Mouse (Mus musculus): ENCODE measurements around the gene Tmem150c.

The Tmem150c gene

GRCm38 (mm10) chr5:100057461-100058209 lies 102.0 kb downstream of the Tmem150c start:
- DNase-seq (ENCODE audit: extremely low read depth, insufficient read length, low spot score), result no peak

GRCm38 (mm10) chr5:100055866-100056369 lies 103.7 kb downstream of the Tmem150c start:
- no peak for DNase-seq (ENCODE audit: extremely low read depth, insufficient read length, low spot score)

- DNase-seq (ENCODE audit: extremely low read depth, insufficient read length, low spot score), result no peak
These were observed 104.6 kb downstream of the Tmem150c start for GRCm38 (mm10) chr5:100054807-100055547.

GRCm38 (mm10) chr5:100052728-100053127 lies 106.9 kb downstream of the Tmem150c start:
- no peak for DNase-seq (ENCODE audit: extremely low read depth, insufficient read length, low spot score)

GRCm38 (mm10) chr5:100049904-100050303 lies 109.7 kb downstream of the Tmem150c start:
- no peak for DNase-seq (ENCODE audit: extremely low read depth, insufficient read length, low spot score)

- DNase-seq (ENCODE audit: extremely low read depth, insufficient read length, low spot score), result no peak
These were observed 111.7 kb downstream of the Tmem150c start for GRCm38 (mm10) chr5:100047871-100048270.

GRCm38 (mm10) chr5:100047143-100047640 lies 112.4 kb downstream of the Tmem150c start:
- no peak for DNase-seq (ENCODE audit: extremely low read depth, insufficient read length, low spot score)

GRCm38 (mm10) chr5:100046096-100046495 lies 113.5 kb downstream of the Tmem150c start:
- DNase-seq (ENCODE audit: extremely low read depth, insufficient read length, low spot score), result no peak

GRCm38 (mm10) chr5:100044621-100045020 lies 115.0 kb downstream of the Tmem150c start:
- no peak for DNase-seq (ENCODE audit: extremely low read depth, insufficient read length, low spot score)

- no peak for DNase-seq (ENCODE audit: extremely low read depth, insufficient read length, low spot score)
These were observed 115.6 kb downstream of the Tmem150c start for GRCm38 (mm10) chr5:100044030-100044429.

GRCm38 (mm10) chr5:100043361-100043760 lies 116.2 kb downstream of the Tmem150c start:
- no peak for DNase-seq (ENCODE audit: extremely low read depth, insufficient read length, low spot score)

GRCm38 (mm10) chr5:100042467-100042866 lies 117.1 kb downstream of the Tmem150c start:
- no peak for DNase-seq (ENCODE audit: extremely low read depth, insufficient read length, low spot score)

GRCm38 (mm10) chr5:100041272-100041671 lies 118.3 kb downstream of the Tmem150c start:
- DNase-seq (ENCODE audit: extremely low read depth, insufficient read length, low spot score), result no peak

- DNase-seq (ENCODE audit: extremely low read depth, insufficient read length, low spot score), result peak; percentile 65
These were observed 119.3 kb downstream of the Tmem150c start for GRCm38 (mm10) chr5:100040281-100040784.

- DNase-seq (ENCODE audit: extremely low read depth, insufficient read length, low spot score), result peak; percentile 94
These were observed 119.9 kb downstream of the Tmem150c start, which contains the start of the genes Hnrnpdl and Enoph1 for GRCm38 (mm10) chr5:100039602-100040142. Gene Hnrnpdl (minus strand): TSS chr5:100039664. Gene Enoph1 (plus strand): TSS chr5:100039985.

GRCm38 (mm10) chr5:100038714-100039601 lies 120.7 kb downstream of the Tmem150c start:
- peak; percentile 92 for DNase-seq (ENCODE audit: extremely low read depth, insufficient read length, low spot score)

GRCm38 (mm10) chr5:100037965-100038713 lies 121.5 kb downstream of the Tmem150c start:
- peak; percentile 82 for DNase-seq (ENCODE audit: extremely low read depth, insufficient read length, low spot score)

GRCm38 (mm10) chr5:100036681-100037080 lies 122.9 kb downstream of the Tmem150c start:
- peak; percentile 32 for DNase-seq (ENCODE audit: extremely low read depth, insufficient read length, low spot score)

GRCm38 (mm10) chr5:100035950-100036349 lies 123.7 kb downstream of the Tmem150c start:
- no peak for DNase-seq (ENCODE audit: extremely low read depth, insufficient read length, low spot score)
